Mouse (Mus musculus) ES-E14 (cell line): Measurements from ENCODE around the gene Mgat4a.

Experiments
- CHD2 ChIP-seq: IDR thresholded peaks from 2 replicates; pipeline ENCODE4 v1.6.1; 2014; ENCODE audit warnings: mild to moderate bottlenecking, low read depth, low read length, inconsistent platforms
- HCFC1 ChIP-seq: IDR thresholded peaks from 2 replicates; pipeline ENCODE4 v1.6.1; 2012; ENCODE audit warnings: low read length, inconsistent platforms, borderline replicate concordance; ENCODE audit not compliant: insufficient read depth
- MAFK ChIP-seq: IDR thresholded peaks from 2 replicates; pipeline ENCODE4 v1.6.1; 2014; ENCODE audit warnings: mild to moderate bottlenecking, low read depth, low read length, inconsistent platforms; ENCODE audit not compliant: insufficient read depth
- ZC3H11A ChIP-seq: IDR thresholded peaks from 2 replicates; pipeline ENCODE4 v1.6.1; 2012; ENCODE audit warnings: low read depth, mild to moderate bottlenecking, inconsistent platforms, low read length, borderline replicate concordance
- ZNF384 ChIP-seq: IDR thresholded peaks from 2 replicates; pipeline ENCODE4 v1.6.1; 2012; ENCODE audit warnings: low read depth, low read length, inconsistent platforms

DNA sequence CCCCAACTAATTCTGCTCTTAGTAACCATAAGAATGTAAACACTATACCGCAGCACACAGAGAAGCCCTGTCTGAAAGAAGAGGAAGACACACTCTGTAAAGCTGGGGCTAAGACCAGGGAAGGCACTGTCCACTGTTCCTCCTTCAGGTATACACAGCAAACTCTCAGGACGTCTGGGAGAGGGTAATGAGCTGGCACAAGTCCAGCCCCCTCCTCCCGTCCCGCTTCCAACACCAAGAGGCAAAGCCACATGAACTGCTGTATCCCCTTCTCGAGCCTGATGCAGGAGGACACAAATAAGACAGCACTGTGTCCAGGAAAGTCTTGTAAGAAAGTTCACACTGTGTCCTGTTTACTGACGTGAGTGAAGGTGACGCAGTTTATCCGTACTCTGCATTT is 40.1 kb downstream of the Mgat4a start:
- TF ChIP-seq HCFC1 (no peak), MAFK (no peak), ZC3H11A (no peak), ZNF384 (no peak), CHD2 (no peak)
